Mouse (Mus musculus) MEL (cell line): ENCODE data around the gene Rnf157. TPM values are rescaled to one million over a fixed set of nuclear protein-coding genes. Genes with fewer than 3 reads are reported as not detected.

Experiments used
- DNase-seq: peaks from one replicate; pipeline ENCODE4 v3.0.0; 2011; ENCODE audit warnings: low read depth, low spot score
- H3K27ac ChIP-seq: 2 replicates; pipeline ENCODE4 v1.5.1; 2012; ENCODE audit warnings: low read depth, mild to moderate bottlenecking, control low read depth, low read length, moderate library complexity; ENCODE audit not compliant: control insufficient read depth
- H3K27me3 ChIP-seq, 2 experiments: fragments of 150-350 bp in 1 of 2; sonication (generic) in 1 of 2; 2 replicates each; pipeline ENCODE4 v1.6.1; 2012; ENCODE audit warnings: low read length in 2 of 2, mild to moderate bottlenecking in 2 of 2, improper control_type of control experiment in 1 of 2, moderate library complexity in 1 of 2; ENCODE audit not compliant: insufficient read depth in 2 of 2, control insufficient read depth in 1 of 2
- H3K36me3 ChIP-seq, 2 experiments: 2 replicates each; pipeline ENCODE4 v1.6.1; 2012 to 2014; ENCODE audit warnings: low read length in 2 of 2, improper control_type of control experiment in 1 of 2, inconsistent platforms in 1 of 2, mild to moderate bottlenecking in 1 of 2; ENCODE audit not compliant: insufficient read depth in 2 of 2, control insufficient read depth in 1 of 2
- H3K4me1 ChIP-seq, 2 experiments: fragments of 150-350 bp in 1 of 2; sonication (generic) in 1 of 2; 2 replicates each; pipeline ENCODE4 v1.6.1; 2012; ENCODE audit warnings: low read length in 2 of 2, improper control_type of control experiment in 1 of 2, mild to moderate bottlenecking in 1 of 2; ENCODE audit not compliant: insufficient read depth in 2 of 2, control insufficient read depth in 1 of 2
- H3K4me3 ChIP-seq, 2 experiments: fragments of 150-350 bp in 1 of 2; sonication (generic) in 1 of 2; 2 replicates each; pipeline ENCODE4 v1.5.1; 2012; ENCODE audit warnings: low read depth in 2 of 2, low read length in 2 of 2, mild to moderate bottlenecking in 2 of 2, moderate library complexity in 2 of 2, control low read depth in 1 of 2, improper control_type of control experiment in 1 of 2; ENCODE audit not compliant: control insufficient read depth in 1 of 2, insufficient read depth in 1 of 2
- H3K79me2 ChIP-seq: 2 replicates; pipeline ENCODE4 v1.6.1; 2012; ENCODE audit warnings: mild to moderate bottlenecking, low read length, moderate library complexity; ENCODE audit not compliant: control insufficient read depth, poor library complexity, insufficient read depth
- H3K9ac ChIP-seq: 2 replicates; pipeline ENCODE4 v1.6.1; 2012; ENCODE audit warnings: low read depth, mild to moderate bottlenecking, control low read depth, low read length, moderate library complexity; ENCODE audit not compliant: control insufficient read depth, poor library complexity, severe bottlenecking
- H3K9me3 ChIP-seq: fragments of 150-350 bp; sonication (generic); replicated peaks from 2 replicates; pipeline ENCODE4 v1.6.1; 2012; ENCODE audit warnings: mild to moderate bottlenecking, low read length, improper control_type of control experiment, moderate library complexity; ENCODE audit not compliant: insufficient read depth
- BHLHE40 ChIP-seq: IDR thresholded peaks from 2 replicates; pipeline ENCODE4 v1.6.1; 2012; ENCODE audit warnings: low read depth, mild to moderate bottlenecking, inconsistent platforms, low read length, improper control_type of control experiment, borderline replicate concordance
- CHD1 ChIP-seq: IDR thresholded peaks from 2 replicates; pipeline ENCODE4 v1.6.1; 2012; ENCODE audit warnings: low read depth, mild to moderate bottlenecking, inconsistent platforms, low read length, improper control_type of control experiment
- CHD2 ChIP-seq: IDR thresholded peaks from 2 replicates; pipeline ENCODE4 v1.6.1; 2011; ENCODE audit warnings: low read length, improper control_type of control experiment
- CTCF ChIP-seq, 3 experiments: IDR thresholded peaks in 2 of 3; conservative IDR thresholded peaks in 1 of 3; 2 replicates each; pipeline ENCODE4 v1.5.1; 2011 to 2012; ENCODE audit warnings: low read length in 3 of 3, low read depth in 2 of 3, mild to moderate bottlenecking in 2 of 3, improper control_type of control experiment in 1 of 3, inconsistent platforms in 1 of 3, mixed read lengths in 1 of 3, moderate library complexity in 1 of 3; ENCODE audit not compliant: control insufficient read depth in 1 of 3, insufficient read depth in 1 of 3, poor library complexity in 1 of 3, severe bottlenecking in 1 of 3
- E2F4 ChIP-seq: IDR thresholded peaks from 2 replicates; pipeline ENCODE4 v1.6.1; 2011; ENCODE audit warnings: low read depth, low read length, improper control_type of control experiment, borderline replicate concordance
- ELF1 ChIP-seq: IDR thresholded peaks from 2 replicates; pipeline ENCODE4 v1.6.1; 2014; ENCODE audit warnings: low read depth, mild to moderate bottlenecking, inconsistent platforms, low read length, improper control_type of control experiment, moderate library complexity
- EP300 ChIP-seq, 2 experiments: IDR thresholded peaks; 2 replicates each; pipeline ENCODE4 v1.6.1; 2011; ENCODE audit warnings: improper control_type of control experiment in 2 of 2, low read length in 2 of 2, low read depth in 1 of 2, mild to moderate bottlenecking in 1 of 2
- GABPA ChIP-seq: IDR thresholded peaks from 2 replicates; pipeline ENCODE4 v1.6.1; 2012; ENCODE audit warnings: low read depth, mild to moderate bottlenecking, inconsistent platforms, low read length, improper control_type of control experiment, moderate library complexity
- HCFC1 ChIP-seq: IDR thresholded peaks from 2 replicates; pipeline ENCODE4 v1.6.1; 2012; ENCODE audit warnings: low read depth, mild to moderate bottlenecking, inconsistent platforms, low read length, improper control_type of control experiment, moderate library complexity
- JUND ChIP-seq: IDR thresholded peaks from 2 replicates; pipeline ENCODE4 v1.6.1; 2011; ENCODE audit warnings: low read depth, mild to moderate bottlenecking, improper control_type of control experiment, low read length
- KAT2A ChIP-seq: conservative IDR thresholded peaks from 2 replicates; pipeline ENCODE4 v1.6.1; 2012; ENCODE audit warnings: low read depth, low read length, improper control_type of control experiment, inconsistent platforms
- MAFK ChIP-seq: IDR thresholded peaks from 2 replicates; pipeline ENCODE4 v1.6.1; 2011; ENCODE audit warnings: low read depth, mild to moderate bottlenecking, low read length, improper control_type of control experiment, borderline replicate concordance
- MAX ChIP-seq: IDR thresholded peaks from 2 replicates; pipeline ENCODE4 v1.6.1; 2011; ENCODE audit warnings: low read length, improper control_type of control experiment
- MXI1 ChIP-seq: IDR thresholded peaks from 2 replicates; pipeline ENCODE4 v1.6.1; 2011; ENCODE audit warnings: mild to moderate bottlenecking, low read depth, low read length, improper control_type of control experiment
- MYB ChIP-seq: IDR thresholded peaks from 2 replicates; pipeline ENCODE4 v1.6.1; 2011; ENCODE audit warnings: mild to moderate bottlenecking, low read depth, low read length, improper control_type of control experiment
- MYC ChIP-seq: IDR thresholded peaks from 2 replicates; pipeline ENCODE4 v1.6.1; 2011; ENCODE audit warnings: low read depth, mild to moderate bottlenecking, low read length, improper control_type of control experiment, moderate library complexity
- NELFE ChIP-seq: IDR thresholded peaks from 2 replicates; pipeline ENCODE4 v1.6.1; 2011; ENCODE audit warnings: low read depth, low read length, improper control_type of control experiment
- NRF1 ChIP-seq: IDR thresholded peaks from 2 replicates; pipeline ENCODE4 v1.6.1; 2014; ENCODE audit warnings: low read depth, mild to moderate bottlenecking, inconsistent platforms, low read length, improper control_type of control experiment, moderate library complexity; ENCODE audit not compliant: poor library complexity, insufficient read depth, severe bottlenecking
- POLR2AphosphoS2 ChIP-seq: IDR thresholded peaks from 2 replicates; pipeline ENCODE4 v1.6.1; 2011; ENCODE audit warnings: low read length, improper control_type of control experiment
- RAD21 ChIP-seq: IDR thresholded peaks from 2 replicates; pipeline ENCODE4 v1.6.1; 2011; ENCODE audit warnings: mild to moderate bottlenecking, low read depth, low read length, improper control_type of control experiment
- RCOR1 ChIP-seq: IDR thresholded peaks from 2 replicates; pipeline ENCODE4 v1.6.1; 2012; ENCODE audit warnings: low read depth, mild to moderate bottlenecking, inconsistent platforms, low read length, improper control_type of control experiment
- SIN3A ChIP-seq: IDR thresholded peaks from 2 replicates; pipeline ENCODE4 v1.6.1; 2012; ENCODE audit warnings: low read length, improper control_type of control experiment, inconsistent platforms
- SMC3 ChIP-seq: IDR thresholded peaks from 2 replicates; pipeline ENCODE4 v1.6.1; 2011; ENCODE audit warnings: low read depth, low read length, improper control_type of control experiment
- TAL1 ChIP-seq: IDR thresholded peaks from 2 replicates; pipeline ENCODE4 v1.6.1; 2012; ENCODE audit warnings: mild to moderate bottlenecking, inconsistent platforms, low read length, moderate library complexity, mixed read lengths
- TBP ChIP-seq: IDR thresholded peaks from 2 replicates; pipeline ENCODE4 v1.8.0; 2011; ENCODE audit warnings: low read depth, low read length, improper control_type of control experiment
- TCF12 ChIP-seq: IDR thresholded peaks from 2 replicates; pipeline ENCODE4 v1.6.1; 2014; ENCODE audit warnings: low read depth, mild to moderate bottlenecking, inconsistent platforms, low read length, improper control_type of control experiment, moderate library complexity
- UBTF ChIP-seq: IDR thresholded peaks from 2 replicates; pipeline ENCODE4 v1.6.1; 2012; ENCODE audit warnings: low read depth, mild to moderate bottlenecking, inconsistent platforms, low read length, improper control_type of control experiment, moderate library complexity, borderline replicate concordance; ENCODE audit not compliant: insufficient read depth
- USF1 ChIP-seq: IDR thresholded peaks from 2 replicates; pipeline ENCODE4 v1.6.1; 2014; ENCODE audit warnings: low read depth, mild to moderate bottlenecking, inconsistent platforms, low read length, improper control_type of control experiment, moderate library complexity
- ZC3H11A ChIP-seq: IDR thresholded peaks from 2 replicates; pipeline ENCODE4 v1.6.1; 2012; ENCODE audit warnings: low read depth, mild to moderate bottlenecking, inconsistent platforms, low read length, improper control_type of control experiment
- ZKSCAN1 ChIP-seq: IDR thresholded peaks from 2 replicates; pipeline ENCODE4 v1.6.1; 2012; ENCODE audit warnings: low read depth, mild to moderate bottlenecking, inconsistent platforms, low read length, improper control_type of control experiment, moderate library complexity
- ZNF384 ChIP-seq: IDR thresholded peaks from 2 replicates; pipeline ENCODE4 v1.6.1; 2012; ENCODE audit warnings: low read depth, mild to moderate bottlenecking, inconsistent platforms, low read length, improper control_type of control experiment
- polyA plus RNA-seq, 2 experiments: library from polyadenylated mRNA; stranded (reverse) in 1 of 2; unstranded in 1 of 2; fragments of >175 nt in 1 of 2; fragments of >200 nt in 1 of 2; gene quantifications; 2 replicates each; pipeline versions ENCODE4 v1.2.1 to v1.2.4; 2012; ENCODE audit warnings: low replicate concordance in 2 of 2, low read depth in 1 of 2; ENCODE audit not compliant: insufficient read length in 2 of 2, insufficient read depth in 1 of 2, missing spikeins in 1 of 2
- total RNA-seq: library from RNA; depleted of rRNA; stranded (reverse); fragments of 300-350 nt; gene quantifications from 2 replicates; pipeline ENCODE4 v1.2.3, GENCODE M21; 2012

Rnf157 gene
- total and polyA plus RNA-seq, 3 experiments, result 7.5 to 10.9 TPM; not detected in 1

GRCm38 (mm10) chr11:116405601-116406000 is 7.2 kb downstream of the Rnf157 start:
- H3K4me1 ChIP-seq, result peaks cover 8 to 10% of the 10 kb centered on the region in 2 experiments
- no peak overlapping the region for H3K9ac ChIP-seq
- no peaks in the 10 kb centered on the region for H3K27me3 ChIP-seq
- H3K9me3 ChIP-seq, result no peaks in the 10 kb centered on the region
- H3K36me3 ChIP-seq, result peaks cover 0 to 23% of the 10 kb centered on the region in 2 experiments; a peak in 2 of 4 replicates
- H3K4me3 ChIP-seq, result no peak overlapping the region
- TF ChIP-seq SMC3 (no peak), JUND (no peak), TCF12 (no peak), UBTF (no peak), TBP (no peak), TAL1 (no peak), RAD21 (no peak), ZKSCAN1 (no peak), ZC3H11A (no peak), MAFK (no peak)
- no peaks in the 10 kb centered on the region for H3K79me2 ChIP-seq
- no peak for DNase-seq
- no peak overlapping the region for H3K27ac ChIP-seq

- Histone ChIP-seq H3K79me2 (no peaks in the 10 kb centered on the region), H3K27ac (no peak overlapping the region), H3K36me3 (peaks cover 0 to 25% of the 10 kb centered on the region in 2 experiments; a peak in 2 of 4 replicates), H3K4me1 (peaks cover 21% of the 10 kb centered on the region in 2 experiments), H3K9ac (no peak overlapping the region), H3K27me3 (no peaks in the 10 kb centered on the region), H3K9me3 (no peaks in the 10 kb centered on the region), H3K4me3 (no peak overlapping the region)
- peak; percentile 63 for DNase-seq
- TF ChIP-seq MAX, result no peak
- TF ChIP-seq NELFE, result no peak
- TF ChIP-seq UBTF, result no peak
- no peak for TF ChIP-seq CTCF (IDR thresholded peaks at IDR 0.05 in 2 of 3, conservative IDR thresholded peaks at IDR 0.05 in 1 of 3; ENCODE audit: control insufficient read depth in 1 of 3, insufficient read depth in 1 of 3, low read depth in 2 of 3, low read length in 3 of 3, poor library complexity in 1 of 3, severe bottlenecking in 1 of 3)
- TF ChIP-seq RCOR1, result peak; percentile 96
- no peak for TF ChIP-seq CHD1
- peak; percentile 81 to 87 for TF ChIP-seq EP300 (IDR thresholded peaks at IDR 0.05; ENCODE audit: low read depth in 1 of 2, low read length in 2 of 2)
- TF ChIP-seq GABPA, result no peak
- TF ChIP-seq MYB, result no peak
- TF ChIP-seq KAT2A, result no peak
- TF ChIP-seq MXI1, result peak; percentile 73
- TF ChIP-seq POLR2AphosphoS2, result no peak
- TF ChIP-seq TAL1, result 0 out of 2 replicates have a peak, but pooled peaks have one; percentile 8
- peak; percentile 38; the same call in 1 of the 2 replicates for TF ChIP-seq TBP
- no peak for TF ChIP-seq USF1
- 0 out of 2 replicates have a peak, but pooled peaks have one; percentile 20 for TF ChIP-seq MAFK
- 0 out of 2 replicates have a peak, but pooled peaks have one; percentile 17 for TF ChIP-seq SMC3
- no peak for TF ChIP-seq ZC3H11A
- no peak for TF ChIP-seq ZNF384
- peak; percentile 76 for TF ChIP-seq TCF12
- peak; percentile 21; the same call in 1 of the 2 replicates for TF ChIP-seq ELF1
- no peak for TF ChIP-seq NRF1
- no peak for TF ChIP-seq CHD2
- TF ChIP-seq JUND, result no peak
- 0 out of 2 replicates have a peak, but pooled peaks have one; percentile 26 for TF ChIP-seq BHLHE40
- peak; percentile 80 for TF ChIP-seq SIN3A
- TF ChIP-seq E2F4, result no peak
- TF ChIP-seq MYC, result no peak
- TF ChIP-seq HCFC1, result no peak
These were observed 12.3 kb downstream of the Rnf157 start for GRCm38 (mm10) chr11:116400560-116400959.
